Mouse (Mus musculus) liver, embryonic 14.5 days (tissue): ENCODE measurements around the gene Fbrsl1. TPM values are rescaled to one million over a fixed set of nuclear protein-coding genes. Genes with fewer than 3 reads are reported as not detected.

ENCODE experiments used
- ATAC-seq: fragments of 200-750 bp; cut with Nextera tagmentation; 2 replicates; pipeline ENCODE4 v1.8.0; 2017; ENCODE audit warnings: moderate number of reproducible peaks, mild to moderate bottlenecking, moderate library complexity; ENCODE audit not compliant: insufficient read depth
- DNase-seq, 3 experiments: peaks; one replicate each; pipeline ENCODE4 v3.0.0-alpha.2; 2012 to 2013; ENCODE audit warnings: low read depth in 3 of 3, low spot score in 3 of 3
- H3K27ac ChIP-seq: fragments of 300-500 bp; sonication (generic); 2 replicates; pipeline ENCODE4 v1.5.1; 2014; ENCODE audit warnings: moderate library complexity, mild to moderate bottlenecking, control low read depth, inconsistent platforms
- H3K27me3 ChIP-seq: fragments of 300-500 bp; sonication (generic); 2 replicates; pipeline ENCODE4 v1.6.1; 2014; ENCODE audit warnings: mild to moderate bottlenecking, low read length, moderate library complexity; ENCODE audit not compliant: control insufficient read depth, insufficient read depth
- H3K36me3 ChIP-seq: fragments of 300-500 bp; sonication (generic); replicated peaks from 2 replicates; pipeline ENCODE4 v1.6.1; 2014; ENCODE audit warnings: low read depth; ENCODE audit not compliant: control insufficient read depth, insufficient read depth
- H3K4me1 ChIP-seq, 2 experiments: fragments of 200-500 bp in 1 of 2; fragments of 300-500 bp in 1 of 2; sonication (generic) in 1 of 2; replicated peaks; 2 replicates each; pipeline ENCODE4 v1.6.1; 2012 to 2014; ENCODE audit warnings: antibody characterized with exemption in 1 of 2, inconsistent platforms in 1 of 2, low read length in 1 of 2; ENCODE audit not compliant: control insufficient read depth in 2 of 2, insufficient read depth in 2 of 2
- H3K4me2 ChIP-seq: fragments of 300-500 bp; sonication (generic); 2 replicates; pipeline ENCODE4 v1.6.1; 2014; ENCODE audit warnings: low read depth, mild to moderate bottlenecking, control low read depth, moderate library complexity
- H3K4me3 ChIP-seq, 2 experiments: fragments of 200-500 bp in 1 of 2; fragments of 300-500 bp in 1 of 2; sonication (generic) in 1 of 2; 2 replicates each; pipeline ENCODE4 v1.5.1; 2012 to 2014; ENCODE audit warnings: low read depth in 2 of 2, low read length in 2 of 2, mild to moderate bottlenecking in 2 of 2, control low read depth in 1 of 2, inconsistent platforms in 1 of 2, moderate library complexity in 1 of 2; ENCODE audit not compliant: insufficient read depth in 1 of 2
- H3K9ac ChIP-seq: fragments of 300-500 bp; sonication (generic); replicated peaks from 2 replicates; pipeline ENCODE4 v1.6.1; 2014; ENCODE audit warnings: mild to moderate bottlenecking, control low read depth, moderate library complexity
- H3K9me3 ChIP-seq: fragments of 300-500 bp; sonication (generic); 2 replicates; pipeline ENCODE4 v1.6.1; 2016; ENCODE audit warnings: low read length, mixed read lengths; ENCODE audit not compliant: control insufficient read depth
- CTCF ChIP-seq: IDR thresholded peaks from 2 replicates; pipeline ENCODE4 v1.5.1; 2016; ENCODE audit warnings: antibody characterized with exemption, low read depth, control low read depth
- EP300 ChIP-seq: IDR thresholded peaks from 2 replicates; pipeline ENCODE4 v1.6.1; 2016; ENCODE audit warnings: antibody characterized with exemption, low read depth
- WGBS: fragments of 180-500 bp; shearing (Covaris S2); extraction: QIAGEN DNeasy Blood & Tissue Kit; methylation state at CpG from one replicate; pipeline ENCODE4 v1.1.7; 2014; ENCODE audit not compliant: insufficient replicate concordance; 5-methylcytosine and 5-hydroxymethylcytosine counted together
- polyA plus RNA-seq, 2 experiments: library from polyadenylated mRNA; depleted of rRNA in 1 of 2; stranded (reverse) in 1 of 2; unstranded in 1 of 2; fragments of >200 nt; fragmentation: Nextera tagmentation in 1 of 2; extraction: Ambion mirVana in 1 of 2; gene quantifications; 2 replicates each; pipeline versions ENCODE4 v1.2.1 to v1.2.3; 2012 to 2014

Gene Fbrsl1
- polyA plus RNA-seq, 2 experiments: 4.3 to 9.5 TPM

DNA sequence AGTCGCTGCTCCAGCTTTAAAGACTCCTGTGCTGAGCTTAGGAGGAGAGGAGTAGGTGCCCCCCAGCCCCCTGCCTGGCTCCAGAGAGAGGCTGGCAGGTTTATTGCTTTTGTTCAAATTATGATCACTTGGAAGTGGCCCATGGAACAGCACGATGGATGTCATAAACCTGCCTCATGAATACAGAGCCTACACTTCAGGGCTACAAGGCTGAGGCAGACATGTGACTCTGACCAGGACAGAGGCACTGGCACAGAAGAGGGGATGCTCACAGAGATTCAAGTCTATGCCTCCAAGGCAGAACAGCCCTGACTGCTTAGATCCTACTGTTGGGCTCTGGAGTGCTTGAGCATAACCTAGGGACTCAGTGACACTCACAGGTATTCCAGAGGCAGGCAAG lies 39.3 kb downstream of the Fbrsl1 start:
- ATAC-seq (no peak), DNase-seq (no peak)
- Histone ChIP-seq H3K4me1 (no peaks in the 10 kb centered on the region), H3K4me3 (no peak overlapping the region), H3K36me3 (no peaks in the 10 kb centered on the region), H3K9ac (no peak overlapping the region), H3K9me3 (no peaks in the 10 kb centered on the region), H3K4me2 (no peak overlapping the region), H3K27ac (no peak overlapping the region), H3K27me3 (no peaks in the 10 kb centered on the region)
- no peak for TF ChIP-seq CTCF
- TF ChIP-seq EP300: no peak
- 78% methylated on average over 2 of the region's 2 CpGs for WGBS

GRCm38 (mm10) chr5:110406065-110406714 lies 42.1 kb downstream of the Fbrsl1 start:
- H3K4me1 ChIP-seq: no peaks in the 10 kb centered on the region
- no peak overlapping the region for H3K9ac ChIP-seq
- H3K4me3 ChIP-seq: no peak overlapping the region
- H3K27me3 ChIP-seq: no peaks in the 10 kb centered on the region
- H3K27ac ChIP-seq: no peak overlapping the region
- H3K36me3 ChIP-seq: no peaks in the 10 kb centered on the region
- no peak overlapping the region for H3K4me2 ChIP-seq
- H3K9me3 ChIP-seq: no peaks in the 10 kb centered on the region
- TF ChIP-seq CTCF (no peak), EP300 (no peak)
- ATAC-seq (no peak), DNase-seq (no peak)
- 65% methylated on average over 8 of the region's 8 CpGs for WGBS

DNA sequence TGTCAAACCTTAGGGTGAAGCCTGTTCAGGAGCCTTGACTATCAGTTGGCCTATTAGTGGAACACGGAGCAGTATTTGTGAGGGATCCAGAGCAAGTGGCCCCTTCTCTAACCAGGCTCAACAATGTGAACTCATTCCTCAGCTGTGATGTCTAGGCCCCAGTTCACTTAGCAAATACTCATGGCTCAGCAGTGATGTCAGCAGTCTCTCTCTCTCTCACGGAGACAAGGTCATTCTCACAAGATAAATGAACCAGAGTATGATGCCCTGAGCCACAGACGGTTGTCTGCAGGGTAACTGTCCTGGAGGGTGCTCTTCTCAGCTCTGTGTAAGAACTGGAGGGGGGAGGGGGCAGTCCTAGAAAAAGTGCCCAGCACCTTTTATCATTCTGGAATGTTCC lies 44.4 kb downstream of the Fbrsl1 start:
- H3K4me3 ChIP-seq: no peak overlapping the region
- DNase-seq (no peak), ATAC-seq (no peak)
- H3K36me3 ChIP-seq: no peaks in the 10 kb centered on the region
- no peak overlapping the region for H3K4me2 ChIP-seq
- H3K27me3 ChIP-seq: no peaks in the 10 kb centered on the region
- no peak overlapping the region for H3K27ac ChIP-seq
- TF ChIP-seq CTCF (no peak), EP300 (no peak)
- WGBS: 57% methylated on average over 3 of the region's 3 CpGs
- H3K9me3 ChIP-seq: no peaks in the 10 kb centered on the region
- no peak overlapping the region for H3K9ac ChIP-seq
- H3K4me1 ChIP-seq: no peaks in the 10 kb centered on the region

DNA sequence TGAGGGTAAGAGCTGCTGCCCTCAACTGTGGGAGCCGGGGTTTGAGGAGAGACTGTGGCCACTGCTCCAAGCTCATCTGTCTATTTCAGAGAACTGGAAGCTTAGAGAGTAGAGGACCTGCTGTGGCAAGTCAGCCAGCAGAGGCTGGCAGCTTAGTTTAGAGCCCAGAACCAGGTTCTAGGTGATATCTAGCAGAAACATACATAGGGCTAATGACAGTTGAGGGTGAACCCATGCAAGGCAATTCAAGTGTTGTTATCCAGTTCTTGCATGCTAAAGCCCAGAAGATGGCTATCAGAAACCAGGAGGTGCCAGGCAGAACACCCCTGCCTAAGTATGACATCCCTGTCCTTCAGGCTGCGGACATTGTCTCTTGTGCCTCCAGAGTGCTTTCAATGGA lies 45.7 kb downstream of the Fbrsl1 start:
- Histone ChIP-seq H3K27ac (no peak overlapping the region), H3K27me3 (no peaks in the 10 kb centered on the region), H3K36me3 (no peaks in the 10 kb centered on the region), H3K4me2 (no peak overlapping the region), H3K9me3 (no peaks in the 10 kb centered on the region), H3K9ac (no peak overlapping the region), H3K4me3 (no peak overlapping the region), H3K4me1 (no peaks in the 10 kb centered on the region)
- 64% methylated on average over 2 of the region's 2 CpGs for whole genome bisulfite sequencing
- DNase-seq (no peak), ATAC-seq (no peak)
- TF ChIP-seq EP300: no peak
- TF ChIP-seq CTCF: no peak

GRCm38 (mm10) chr5:110401101-110401500 lies 47.2 kb downstream of the Fbrsl1 start:
- ATAC-seq (no peak), DNase-seq (no peak)
- Histone ChIP-seq H3K9ac (no peak overlapping the region), H3K4me1 (no peaks in the 10 kb centered on the region), H3K4me2 (no peak overlapping the region), H3K36me3 (no peaks in the 10 kb centered on the region), H3K4me3 (no peak overlapping the region), H3K9me3 (no peaks in the 10 kb centered on the region), H3K27ac (no peak overlapping the region), H3K27me3 (no peaks in the 10 kb centered on the region)
- TF ChIP-seq CTCF (no peak), EP300 (no peak)
- 77% methylated on average over 8 of the region's 8 CpGs for WGBS
